Mouse (Mus musculus) yolk sac, embryonic 10.5 days (tissue): ENCODE data around the gene Cdkn2aipnl.
A peak's percentile ranks its signal among the peaks of the same experiment; 100 is the strongest.

Experiments
- DNase-seq: peaks from one replicate; pipeline ENCODE4 v3.0.0-alpha.2; 2017; ENCODE audit warnings: low spot score

The Cdkn2aipnl gene

DNA sequence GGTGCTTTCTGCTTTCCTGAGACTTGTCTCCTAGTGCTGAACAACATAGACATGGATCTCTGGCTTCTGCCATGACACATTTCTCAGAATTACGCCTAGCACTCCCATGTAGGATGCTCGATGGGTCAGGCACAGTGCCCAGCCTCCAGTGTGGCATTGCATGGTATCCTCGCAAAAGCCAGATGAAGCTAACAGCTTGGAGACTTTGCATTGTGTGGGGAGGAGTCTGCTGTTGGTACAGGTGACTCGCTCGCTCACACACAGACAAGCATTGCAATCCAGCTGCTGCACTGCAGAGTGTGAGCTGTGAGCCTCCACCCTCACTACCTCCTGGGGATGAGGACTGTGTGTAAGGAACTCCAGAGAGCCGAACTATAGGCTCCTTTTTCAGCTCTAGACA lies 21.3 kb upstream of the Cdkn2aipnl start:
- DNase-seq, result no peak

GRCm38 (mm10) chr11:51949155-51949840 lies 18.2 kb upstream of the Cdkn2aipnl start:
- no peak for DNase-seq

- no peak for DNase-seq
Measured at GRCm38 (mm10) chr11:51949919-51950318, 17.5 kb upstream of the Cdkn2aipnl start.

DNA sequence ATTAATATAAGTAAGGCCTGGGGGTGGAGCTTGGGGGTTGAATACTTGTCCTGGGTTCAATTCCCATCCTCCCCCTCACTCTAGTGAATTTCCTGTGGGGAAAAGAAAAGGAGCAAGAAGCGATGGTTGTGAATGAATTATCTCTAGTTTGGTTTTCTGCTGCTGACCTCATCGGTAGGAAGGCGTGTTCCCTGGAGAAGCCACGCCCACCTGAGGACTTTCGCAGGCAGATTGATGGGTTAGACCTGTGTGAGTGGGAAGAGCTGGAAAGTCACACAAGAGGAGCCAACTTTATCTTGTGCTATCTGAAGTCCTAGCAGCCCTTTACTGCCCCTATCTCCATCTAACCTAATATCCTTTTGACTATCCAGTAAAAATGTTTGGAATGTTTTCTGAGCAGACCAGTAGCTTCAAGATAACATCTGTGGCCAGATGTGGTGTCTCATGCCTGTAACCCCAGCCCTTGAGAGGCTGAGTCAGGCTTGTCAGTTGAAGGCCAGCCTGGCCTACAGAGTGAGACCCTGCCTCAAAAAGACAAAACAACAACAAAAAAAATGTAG lies 15.5 kb upstream of the Cdkn2aipnl start:
- peak; percentile 6 for DNase-seq

GRCm38 (mm10) chr11:51956112-51956511 lies 11.3 kb upstream of the Cdkn2aipnl start:
- DNase-seq, result no peak

DNA sequence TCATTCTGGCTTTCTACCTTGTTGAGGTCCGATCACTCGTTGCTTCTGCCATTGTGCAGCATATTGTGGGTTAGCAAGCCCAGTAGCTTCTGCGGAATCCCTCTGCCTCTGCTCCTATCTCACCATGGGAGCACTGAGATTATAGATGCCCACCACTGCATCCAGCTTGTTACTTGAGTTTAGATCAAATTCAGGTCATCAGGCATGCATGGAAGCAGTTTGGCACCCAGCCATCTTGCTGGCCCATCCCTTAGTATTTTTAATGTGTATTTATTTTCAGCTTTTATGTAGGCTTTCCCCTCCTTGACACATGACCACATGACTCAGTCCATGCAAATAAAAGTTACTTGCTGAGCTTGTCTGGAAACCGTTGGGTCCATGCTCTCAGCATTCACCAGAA lies 9.7 kb upstream of the Cdkn2aipnl start:
- no peak for DNase-seq

- no peak for DNase-seq
Measured at GRCm38 (mm10) chr11:51959511-51959910, 8.0 kb upstream of the Cdkn2aipnl start.

DNA sequence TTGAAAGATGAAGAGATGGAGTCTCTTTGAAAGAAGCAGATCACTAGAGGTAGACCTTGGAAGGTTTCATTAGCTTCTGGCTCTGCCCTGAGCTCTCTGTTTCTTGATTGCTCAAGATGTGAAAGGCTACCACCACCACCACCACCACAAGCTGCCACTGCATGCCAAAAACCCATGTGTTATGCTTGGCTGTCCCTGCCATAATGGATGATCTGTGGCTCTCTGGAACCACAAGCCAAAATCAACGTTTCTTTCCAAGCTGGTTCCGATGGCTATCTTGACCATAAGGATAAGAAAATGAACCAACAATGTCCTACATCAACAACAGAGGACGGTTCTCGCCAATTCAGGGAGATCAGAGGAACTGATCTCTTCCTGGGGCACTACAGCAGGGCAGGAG lies 7.4 kb upstream of the Cdkn2aipnl start:
- DNase-seq, result no peak

DNA sequence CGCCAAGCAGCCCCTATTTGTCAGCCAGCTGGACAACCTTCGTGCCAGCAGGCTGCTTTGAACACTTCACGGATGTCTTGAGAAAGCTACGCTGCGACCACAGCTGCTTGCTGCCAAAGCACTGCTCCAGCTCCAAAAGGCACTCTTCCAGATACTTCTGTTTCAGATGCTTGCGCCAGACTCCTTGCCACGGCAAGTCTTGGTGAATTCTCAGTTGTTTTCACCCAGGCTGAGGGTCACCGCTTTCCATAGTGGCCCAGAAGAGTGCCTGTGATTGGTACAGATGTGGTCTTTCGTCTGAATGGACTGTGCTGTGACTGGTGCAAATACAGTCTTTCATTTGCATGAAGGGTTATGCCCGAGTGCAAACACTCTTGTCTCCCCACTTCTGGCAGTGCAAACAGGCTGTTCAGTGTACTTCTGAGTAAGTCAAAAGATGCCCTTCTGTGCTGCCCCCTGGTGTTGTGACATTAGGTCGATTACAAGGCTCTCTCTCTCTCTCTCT lies 6.4 kb upstream of the Cdkn2aipnl start:
- DNase-seq, result no peak

GRCm38 (mm10) chr11:51961761-51962160 lies 5.7 kb upstream of the Cdkn2aipnl start:
- no peak for DNase-seq

DNA sequence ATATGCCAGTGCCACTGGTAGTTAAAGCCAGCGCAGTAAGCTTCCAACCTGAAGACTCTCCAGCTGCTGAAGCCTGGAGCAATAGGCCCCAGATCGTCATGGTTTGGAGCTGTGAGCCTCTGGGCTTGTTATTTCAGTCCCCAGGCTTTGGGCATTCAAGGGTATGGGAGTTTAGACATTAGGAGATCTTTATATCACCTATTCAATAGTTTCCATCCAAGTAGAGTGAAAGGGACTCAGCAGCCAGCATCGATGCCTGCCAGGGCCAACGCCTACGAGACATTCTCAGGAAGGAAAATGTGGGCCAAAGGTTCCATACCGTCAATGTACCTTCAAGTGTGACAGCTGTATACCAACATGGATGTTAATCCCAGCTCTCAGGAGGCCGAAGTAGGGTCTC lies 5.2 kb upstream of the Cdkn2aipnl start:
- DNase-seq, result no peak

- no peak for DNase-seq
Measured at GRCm38 (mm10) chr11:51966651-51967050, 810 bp upstream of the Cdkn2aipnl start.

- no peak for DNase-seq
Measured at GRCm38 (mm10) chr11:51968896-51969295, 1.4 kb downstream of the Cdkn2aipnl start.

DNA sequence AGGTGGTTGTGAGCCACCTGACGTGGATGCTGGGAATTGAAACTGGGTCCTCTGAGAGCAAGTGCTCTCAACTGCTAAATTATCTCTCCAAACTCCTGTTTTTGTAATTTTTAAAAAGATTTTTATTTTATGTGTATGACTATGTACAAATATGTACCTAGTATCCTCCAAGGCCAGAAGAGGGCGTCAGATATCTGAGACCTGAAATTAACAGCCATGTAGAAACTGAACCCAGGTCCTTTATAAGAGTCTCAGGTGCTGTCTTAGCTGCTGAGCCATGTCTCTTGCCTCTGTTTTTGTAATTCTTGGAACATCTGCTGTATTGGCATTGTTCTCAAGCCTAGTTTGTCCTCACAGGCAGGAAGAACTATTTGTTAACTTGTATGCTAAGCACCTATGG lies 2.0 kb downstream of the Cdkn2aipnl start:
- DNase-seq, result no peak

GRCm38 (mm10) chr11:51971644-51972043 lies 4.2 kb downstream of the Cdkn2aipnl start:
- DNase-seq, result no peak

DNA sequence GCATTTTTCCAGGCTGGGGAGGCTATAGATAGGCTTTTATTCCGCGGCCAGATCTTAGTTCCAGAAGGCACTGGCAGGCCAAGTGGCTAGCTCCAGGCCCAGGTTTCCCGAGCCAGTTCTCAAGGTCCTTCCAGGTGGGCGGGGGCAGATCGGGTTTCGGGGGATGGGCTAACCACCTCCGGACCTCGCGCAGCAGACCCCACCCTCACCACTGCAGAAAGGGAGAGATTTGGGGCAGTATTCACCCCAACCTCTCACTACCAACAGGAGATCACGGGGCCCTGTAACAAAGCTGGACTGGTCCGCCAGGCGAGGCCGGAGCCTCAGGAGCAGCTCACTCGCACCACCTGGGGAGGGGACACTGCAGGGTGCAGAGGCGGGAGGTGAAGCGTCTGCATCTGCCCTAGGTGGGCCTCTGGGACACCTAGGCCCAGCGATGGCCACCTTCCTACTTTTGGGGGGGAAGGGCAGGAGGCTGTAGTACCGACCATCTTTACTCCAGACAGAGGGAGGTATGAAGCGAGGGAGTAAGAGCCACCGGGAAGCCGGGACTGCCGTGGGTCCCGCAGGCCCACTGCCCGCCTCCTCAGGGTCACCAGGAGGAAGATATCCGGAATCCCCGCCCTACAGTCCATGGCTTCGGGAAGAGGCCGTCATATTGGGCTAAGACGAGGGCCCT lies 32.3 kb downstream of the Cdkn2aipnl start:
- peak; percentile 86 for DNase-seq

GRCm38 (mm10) chr11:52000290-52000962 lies 33.0 kb downstream of the Cdkn2aipnl start, which contains the start of gene Ube2b:
TSS of gene Ube2b (minus strand) at chr11:52000762.
- peak; percentile 98 for DNase-seq

DNA sequence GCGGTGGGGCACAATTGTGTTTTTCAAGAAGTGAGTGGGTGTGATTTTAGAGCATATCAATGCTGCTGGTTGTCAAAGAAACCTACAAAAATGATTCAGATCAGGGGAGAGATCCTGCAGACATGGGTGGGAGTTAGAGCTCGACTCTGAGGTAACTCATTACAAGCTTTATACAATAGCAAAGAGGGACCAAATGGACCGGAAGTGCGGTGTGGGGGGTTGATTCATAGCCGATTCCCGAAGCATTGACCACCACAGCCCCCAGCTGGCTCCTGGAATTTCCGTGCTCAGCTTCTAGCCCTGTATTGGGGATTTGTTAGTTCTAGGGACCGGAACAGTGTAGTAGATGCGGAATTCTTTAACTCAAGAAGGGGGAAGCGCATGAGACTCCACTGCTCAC lies 33.9 kb downstream of the Cdkn2aipnl start:
- no peak for DNase-seq

DNA sequence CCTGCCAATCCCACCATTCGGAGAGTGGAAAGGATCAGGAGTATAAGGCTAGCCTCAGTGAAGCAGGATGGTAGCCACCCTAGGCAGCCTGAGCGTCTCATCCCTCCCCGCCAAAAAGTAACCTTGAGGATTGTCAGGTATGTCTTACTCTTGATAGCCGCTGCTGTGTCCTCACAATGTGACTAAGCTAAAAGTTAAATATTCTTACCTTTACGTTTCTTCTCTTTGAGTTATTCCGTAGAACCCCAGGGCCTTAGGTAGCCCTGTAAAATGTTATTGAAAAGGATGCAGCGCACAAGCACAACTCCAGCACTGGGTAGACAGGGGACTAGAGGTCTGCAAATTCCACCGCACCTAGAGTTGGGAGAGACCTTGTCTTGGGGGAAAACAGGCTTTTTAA lies 34.4 kb downstream of the Cdkn2aipnl start:
- DNase-seq, result no peak

DNA sequence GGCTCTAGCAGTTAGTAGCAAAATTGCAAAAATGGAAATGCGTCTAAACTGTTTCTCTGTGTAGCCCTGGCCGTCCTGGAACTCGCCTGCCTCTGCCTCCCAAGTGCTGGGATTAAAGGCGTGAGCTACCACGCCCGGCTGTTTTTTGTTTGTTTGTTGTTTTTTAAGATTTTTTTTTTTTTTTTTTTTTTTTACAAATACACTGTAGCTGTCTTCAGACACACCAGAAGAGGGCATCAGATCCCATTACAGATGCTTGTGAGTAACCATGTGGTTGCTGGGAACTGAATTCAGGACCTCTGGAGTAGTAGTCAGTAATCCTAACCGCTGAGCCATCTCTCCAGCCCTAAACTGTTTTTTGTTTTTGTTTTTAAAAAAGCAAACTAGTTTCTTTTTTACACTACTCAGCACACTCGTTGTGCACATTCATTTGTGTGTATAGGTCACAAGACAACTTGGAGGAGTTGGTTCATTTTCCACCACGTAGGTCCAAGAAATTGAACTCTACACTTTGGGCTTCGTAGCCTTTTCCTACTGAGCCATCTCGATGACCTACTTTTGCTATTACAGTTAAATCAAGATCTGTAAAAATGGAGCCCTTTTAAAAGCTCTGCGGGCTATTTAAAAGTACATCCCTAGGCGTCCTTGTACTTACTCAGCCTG lies 35.5 kb downstream of the Cdkn2aipnl start:
- no peak for DNase-seq

GRCm38 (mm10) chr11:52003505-52003771 lies 36.0 kb downstream of the Cdkn2aipnl start:
- DNase-seq, result no peak

DNA sequence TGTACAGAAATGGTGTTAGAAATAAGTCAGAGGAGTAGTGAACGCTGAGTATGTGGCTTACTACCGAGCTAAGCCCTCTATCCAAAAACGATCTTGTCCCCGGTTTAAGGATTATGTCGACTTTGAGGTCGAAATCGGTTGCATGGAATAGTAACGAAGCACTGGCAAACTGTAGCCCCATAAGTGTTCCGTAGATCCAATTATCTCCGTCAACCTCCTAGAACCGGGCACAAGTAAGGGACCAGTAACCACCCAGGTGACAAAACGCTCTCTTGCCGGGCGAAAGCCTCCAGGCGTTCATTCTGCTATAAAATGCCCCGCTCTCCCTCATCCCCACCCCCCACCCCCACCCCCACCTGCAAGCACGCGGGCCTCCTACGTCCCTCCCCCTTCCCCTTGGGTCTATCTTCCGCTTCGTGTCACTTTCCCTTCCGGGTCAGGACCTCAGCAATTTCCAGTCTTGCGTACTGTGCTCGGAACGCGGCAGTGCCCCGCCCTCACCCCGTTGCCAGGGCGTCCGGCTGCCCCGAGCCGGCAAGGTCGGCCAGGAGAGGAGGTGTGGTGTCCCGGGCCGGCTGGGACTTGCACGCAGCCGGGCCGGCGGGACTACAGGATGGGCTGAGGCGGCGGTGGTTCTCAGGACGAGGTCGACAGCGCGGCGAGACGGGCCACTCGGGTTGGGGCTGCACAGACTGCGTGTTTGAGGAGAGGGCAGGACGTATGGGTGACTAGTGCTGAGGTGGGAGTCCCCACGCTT lies 36.5 kb downstream of the Cdkn2aipnl start, which contains the start of gene Cdkl3:
Gene Cdkl3 (plus strand): TSS at position 450 of the 757 bp plus-strand sequence.
- DNase-seq, result peak; percentile 95
